Mouse (Mus musculus) E14TG2a.4 (cell line): Measurements from ENCODE around the gene Dnah2.

Experiments
- H3K27me3 ChIP-seq: 2 replicates; pipeline ENCODE4 v1.6.1; 2014; ENCODE audit warnings: low read length, control low read depth; ENCODE audit not compliant: insufficient read depth
- H3K36me3 ChIP-seq: 2 replicates; pipeline ENCODE4 v1.6.1; 2014; ENCODE audit warnings: low read length, control low read depth; ENCODE audit not compliant: insufficient read depth
- H3K4me1 ChIP-seq: replicated peaks from 2 replicates; pipeline ENCODE4 v1.6.1; 2014; ENCODE audit warnings: low read depth, low read length, control low read depth
- H3K4me3 ChIP-seq: replicated peaks from 2 replicates; pipeline ENCODE4 v1.5.1; 2014; ENCODE audit warnings: mild to moderate bottlenecking, low read length
- H3K9me3 ChIP-seq: 2 replicates; pipeline ENCODE4 v1.6.1; 2014; ENCODE audit warnings: low read length, control low read depth
- CTCF ChIP-seq: conservative IDR thresholded peaks from 2 replicates; pipeline ENCODE4 v1.5.1; 2014; ENCODE audit warnings: low read length
- NANOG ChIP-seq: IDR thresholded peaks from 2 replicates; pipeline ENCODE4 v1.6.1; 2014; ENCODE audit warnings: borderline replicate concordance, low read length, mixed read lengths
- POU5F1 ChIP-seq: IDR thresholded peaks from 2 replicates; pipeline ENCODE4 v1.6.1; 2014; ENCODE audit warnings: low read length, borderline replicate concordance

Gene Dnah2

GRCm38 (mm10) chr11:69457006-69457579 lies 91.8 kb downstream of the Dnah2 start:
- Histone ChIP-seq H3K9me3 (no peaks in the 10 kb centered on the region), H3K36me3 (no peaks in the 10 kb centered on the region), H3K4me3 (no peak overlapping the region), H3K27me3 (peaks cover 32% of the 10 kb centered on the region), H3K4me1 (peaks cover 33% of the 10 kb centered on the region)
- TF ChIP-seq NANOG: no peak
- TF ChIP-seq CTCF: no peak
- TF ChIP-seq POU5F1: no peak

DNA sequence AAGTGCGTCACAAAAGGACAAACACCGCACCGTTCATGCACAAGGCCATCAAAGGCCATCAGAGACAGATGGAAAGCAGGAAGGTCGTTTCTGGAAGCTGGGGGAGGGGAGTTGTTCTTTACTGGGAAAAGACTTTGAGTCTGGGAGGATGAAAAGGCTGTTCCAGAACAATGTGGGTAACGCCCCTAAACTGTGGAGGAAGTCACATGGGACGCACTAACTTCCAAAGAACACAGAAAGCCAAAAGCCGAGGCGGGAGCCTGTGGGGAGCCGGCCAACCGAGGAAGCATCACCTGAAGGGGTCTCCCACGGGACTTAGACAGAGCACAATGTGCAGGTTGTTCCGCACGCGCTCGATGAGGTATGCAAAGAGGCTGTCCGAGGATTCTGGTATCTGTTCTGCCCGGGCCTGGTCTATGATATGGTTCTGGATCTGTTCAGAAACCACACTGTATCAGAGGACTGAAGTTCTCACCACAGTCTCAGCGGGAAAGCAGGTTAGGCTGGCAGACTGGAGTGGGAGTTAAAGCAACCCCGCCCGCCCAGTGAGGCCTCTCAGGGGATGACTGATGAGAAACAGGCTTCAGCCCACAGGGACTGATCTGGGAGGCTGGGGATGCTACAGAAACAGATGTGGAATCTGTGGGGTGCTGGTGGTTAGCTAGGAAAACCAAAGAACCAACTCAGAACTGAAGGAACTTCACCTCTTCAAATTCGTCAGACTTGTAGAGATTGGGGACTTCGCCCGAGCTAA lies 96.6 kb downstream of the Dnah2 start:
- TF ChIP-seq POU5F1: no peak
- TF ChIP-seq CTCF: no peak
- TF ChIP-seq NANOG: peak; percentile 34; the same call in 1 of the 2 replicates
- Histone ChIP-seq H3K9me3 (no peaks in the 10 kb centered on the region), H3K27me3 (peaks cover 51% of the 10 kb centered on the region), H3K4me3 (peak overlapping the region; percentile 55), H3K36me3 (no peaks in the 10 kb centered on the region), H3K4me1 (peaks cover 36% of the 10 kb centered on the region)

DNA sequence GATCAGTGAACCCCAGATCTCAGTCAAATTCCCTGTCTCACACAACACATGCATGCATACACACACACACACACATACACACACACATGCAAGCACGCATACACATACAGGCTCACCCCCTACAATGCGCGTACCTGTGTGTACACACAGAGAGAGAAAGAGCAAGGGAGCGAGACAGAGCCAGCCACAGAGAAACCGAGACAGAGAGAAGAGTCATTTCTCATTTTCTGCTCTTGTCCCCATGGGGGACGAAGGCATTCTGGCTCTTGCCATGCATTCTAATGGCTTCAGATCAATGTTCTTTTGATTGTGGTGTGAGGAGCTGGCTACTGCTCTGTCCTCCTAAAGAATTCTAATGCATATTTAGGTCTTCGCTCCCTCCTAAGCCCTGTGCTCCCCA lies 101.6 kb downstream of the Dnah2 start:
- H3K27me3 ChIP-seq: peaks cover 52% of the 10 kb centered on the region
- H3K4me1 ChIP-seq: peaks cover 37% of the 10 kb centered on the region
- no peaks in the 10 kb centered on the region for H3K9me3 ChIP-seq
- no peak for TF ChIP-seq POU5F1
- TF ChIP-seq CTCF: no peak
- no peak for TF ChIP-seq NANOG
- H3K36me3 ChIP-seq: no peaks in the 10 kb centered on the region
- H3K4me3 ChIP-seq: no peak overlapping the region

DNA sequence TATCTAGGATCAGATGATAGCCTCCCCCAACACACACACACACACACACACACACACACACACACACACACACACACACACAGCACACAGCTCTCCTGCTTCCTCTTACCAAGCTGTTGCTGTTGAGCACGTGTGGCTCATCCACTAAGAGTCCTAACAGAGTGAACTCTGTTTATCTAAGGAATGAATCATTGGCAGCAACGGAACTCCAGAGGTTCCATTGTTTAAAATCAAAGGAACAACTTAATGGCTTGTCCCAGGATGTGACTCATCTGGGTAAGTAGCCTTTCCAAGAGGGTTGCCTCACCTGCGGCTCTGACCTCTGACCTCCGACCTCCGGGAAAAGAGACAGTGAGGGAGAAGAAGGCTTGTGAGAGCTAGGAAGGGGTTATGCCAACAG lies 105.6 kb downstream of the Dnah2 start:
- no peak overlapping the region for H3K4me3 ChIP-seq
- TF ChIP-seq NANOG (peak; percentile 37; the same call in 1 of the 2 replicates), CTCF (no peak)
- peaks cover 28% of the 10 kb centered on the region for H3K4me1 ChIP-seq
- peaks cover 42% of the 10 kb centered on the region for H3K27me3 ChIP-seq
- no peaks in the 10 kb centered on the region for H3K36me3 ChIP-seq
- no peaks in the 10 kb centered on the region for H3K9me3 ChIP-seq

DNA sequence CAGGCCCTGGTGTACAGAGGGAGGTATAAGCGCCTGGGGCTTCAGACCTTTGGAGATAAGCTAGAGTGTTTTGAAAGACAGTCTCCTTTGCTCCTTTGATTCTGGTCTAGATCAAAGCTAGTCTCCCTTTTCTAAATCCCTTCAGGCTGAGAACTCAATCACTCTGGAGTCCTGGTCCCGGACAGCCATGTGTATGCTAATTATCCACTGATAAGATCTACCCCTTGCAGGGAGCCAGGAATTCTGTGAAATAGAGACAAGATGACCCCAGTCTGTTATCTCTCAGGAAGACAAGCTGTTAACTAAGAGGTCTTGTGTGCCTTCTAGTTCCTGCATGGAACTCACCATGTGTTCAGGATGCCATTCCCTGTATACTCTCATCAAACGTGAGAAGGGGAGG lies 111.6 kb downstream of the Dnah2 start:
- H3K27me3 ChIP-seq: peaks cover 60% of the 10 kb centered on the region
- H3K9me3 ChIP-seq: no peaks in the 10 kb centered on the region
- no peaks in the 10 kb centered on the region for H3K36me3 ChIP-seq
- H3K4me1 ChIP-seq: peaks cover 47% of the 10 kb centered on the region
- TF ChIP-seq CTCF: no peak
- TF ChIP-seq POU5F1: no peak
- TF ChIP-seq NANOG: no peak
- no peak overlapping the region for H3K4me3 ChIP-seq

DNA sequence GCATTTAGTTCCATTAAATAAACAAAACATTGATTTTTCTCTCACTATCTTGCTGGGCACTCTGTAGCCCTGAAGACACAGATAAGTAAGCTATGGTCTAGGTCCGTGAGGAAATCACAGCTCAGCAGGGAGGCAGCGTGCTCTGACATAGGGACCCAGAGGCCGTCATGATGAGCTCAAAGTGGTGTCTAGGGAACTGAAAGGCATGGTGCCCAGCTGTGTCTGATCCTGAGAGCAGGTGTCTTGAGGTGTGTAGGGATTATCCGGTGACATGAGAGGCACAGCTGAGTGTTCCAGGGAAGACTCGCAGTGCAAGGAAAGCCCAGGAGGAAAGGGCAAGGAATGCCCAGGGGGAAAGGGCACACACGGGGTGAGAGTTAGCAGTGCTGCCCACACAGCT lies 115.7 kb downstream of the Dnah2 start:
- Histone ChIP-seq H3K27me3 (peaks cover 59% of the 10 kb centered on the region), H3K36me3 (no peaks in the 10 kb centered on the region), H3K4me3 (no peak overlapping the region), H3K9me3 (no peaks in the 10 kb centered on the region), H3K4me1 (peaks cover 70% of the 10 kb centered on the region)
- no peak for TF ChIP-seq CTCF
- no peak for TF ChIP-seq POU5F1
- no peak for TF ChIP-seq NANOG

DNA sequence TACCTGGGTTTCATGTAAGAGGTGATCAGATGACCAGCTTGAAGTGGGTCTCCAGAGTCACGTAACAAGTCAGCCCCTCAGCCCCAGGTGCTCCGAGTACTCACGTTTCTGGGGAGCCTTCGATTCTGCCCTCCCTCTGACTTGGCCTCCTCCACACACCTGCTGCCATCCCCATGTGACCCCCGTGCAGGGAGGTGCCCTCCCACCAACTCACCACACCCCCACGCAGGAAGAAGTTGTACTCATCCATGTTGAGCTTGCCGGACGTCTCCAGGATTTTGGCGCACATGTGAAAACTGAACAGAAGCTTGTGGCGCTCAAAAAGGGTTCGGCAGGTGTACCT lies 116.3 kb downstream of the Dnah2 start:
- Histone ChIP-seq H3K4me1 (peaks cover 72% of the 10 kb centered on the region), H3K4me3 (no peak overlapping the region), H3K36me3 (no peaks in the 10 kb centered on the region), H3K27me3 (peaks cover 55% of the 10 kb centered on the region), H3K9me3 (no peaks in the 10 kb centered on the region)
- no peak for TF ChIP-seq POU5F1
- TF ChIP-seq NANOG: no peak
- no peak for TF ChIP-seq CTCF

DNA sequence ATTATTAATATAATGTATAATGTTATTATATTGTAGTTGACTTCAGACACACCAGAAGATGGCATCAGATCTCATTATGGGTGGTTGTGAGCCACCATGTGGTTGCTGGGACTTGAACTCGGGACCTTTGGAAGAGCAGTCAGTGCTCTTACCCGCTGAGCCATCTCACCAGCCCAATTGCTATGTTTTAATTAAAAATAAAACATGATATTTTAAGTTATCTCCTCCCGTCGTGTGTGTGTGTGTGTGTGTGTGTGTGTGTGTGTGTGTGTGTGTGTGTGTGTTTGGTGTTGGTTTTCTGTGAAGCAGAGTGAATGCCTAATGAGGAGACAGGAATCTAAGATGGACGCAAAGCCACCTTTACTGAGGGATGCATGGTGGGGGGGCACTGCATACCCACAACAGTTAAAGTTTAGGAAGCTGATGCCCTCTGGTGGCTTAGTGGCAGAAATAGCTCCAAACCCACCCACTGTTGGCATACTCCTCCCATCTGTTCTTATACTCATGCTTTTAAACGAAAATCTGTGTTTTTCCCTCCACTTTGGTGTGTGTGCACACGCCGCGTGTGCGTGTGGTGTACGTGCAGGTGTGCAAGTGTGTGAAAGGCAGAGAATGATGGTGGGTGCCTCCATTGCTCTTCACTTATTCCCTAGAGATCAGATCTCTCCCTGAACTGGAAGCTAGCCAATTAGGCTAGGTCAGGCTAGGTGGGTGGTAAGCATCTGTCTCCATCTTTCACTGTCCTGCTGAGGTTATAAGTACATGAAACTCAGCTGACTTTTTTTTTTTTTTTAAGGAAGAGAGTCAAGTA lies 116.9 kb downstream of the Dnah2 start:
- peaks cover 72% of the 10 kb centered on the region for H3K4me1 ChIP-seq
- H3K36me3 ChIP-seq: no peaks in the 10 kb centered on the region
- H3K27me3 ChIP-seq: peaks cover 49% of the 10 kb centered on the region
- no peaks in the 10 kb centered on the region for H3K9me3 ChIP-seq
- TF ChIP-seq POU5F1: no peak
- peak; percentile 23; the same call in 1 of the 2 replicates for TF ChIP-seq CTCF
- no peak for TF ChIP-seq NANOG
- H3K4me3 ChIP-seq: no peak overlapping the region
